Mouse (Mus musculus) thymus, adult 18-20 months (tissue): ENCODE results near the gene Cars2.
A peak's percentile ranks its signal among the peaks of the same experiment; 100 is the strongest.
"Not testable (repeated sequence)": the region's sequence is repeated elsewhere in the genome, so short reads cannot be mapped to it uniquely, and the experiment has no call there.

Experiments
- DNase-seq, 2 experiments: peaks; one replicate each; pipeline ENCODE4 v3.0.0; 2022; ENCODE audit warnings: mixed read lengths in 2 of 2

Gene Cars2

GRCm38 (mm10) chr8:11506802-11507201 is 43.8 kb downstream of the Cars2 start:
- peak; percentile 49 to 51 for DNase-seq

- no peak for DNase-seq
Observed at GRCm38 (mm10) chr8:11506074-11506473, 44.5 kb downstream of the Cars2 start.

DNA sequence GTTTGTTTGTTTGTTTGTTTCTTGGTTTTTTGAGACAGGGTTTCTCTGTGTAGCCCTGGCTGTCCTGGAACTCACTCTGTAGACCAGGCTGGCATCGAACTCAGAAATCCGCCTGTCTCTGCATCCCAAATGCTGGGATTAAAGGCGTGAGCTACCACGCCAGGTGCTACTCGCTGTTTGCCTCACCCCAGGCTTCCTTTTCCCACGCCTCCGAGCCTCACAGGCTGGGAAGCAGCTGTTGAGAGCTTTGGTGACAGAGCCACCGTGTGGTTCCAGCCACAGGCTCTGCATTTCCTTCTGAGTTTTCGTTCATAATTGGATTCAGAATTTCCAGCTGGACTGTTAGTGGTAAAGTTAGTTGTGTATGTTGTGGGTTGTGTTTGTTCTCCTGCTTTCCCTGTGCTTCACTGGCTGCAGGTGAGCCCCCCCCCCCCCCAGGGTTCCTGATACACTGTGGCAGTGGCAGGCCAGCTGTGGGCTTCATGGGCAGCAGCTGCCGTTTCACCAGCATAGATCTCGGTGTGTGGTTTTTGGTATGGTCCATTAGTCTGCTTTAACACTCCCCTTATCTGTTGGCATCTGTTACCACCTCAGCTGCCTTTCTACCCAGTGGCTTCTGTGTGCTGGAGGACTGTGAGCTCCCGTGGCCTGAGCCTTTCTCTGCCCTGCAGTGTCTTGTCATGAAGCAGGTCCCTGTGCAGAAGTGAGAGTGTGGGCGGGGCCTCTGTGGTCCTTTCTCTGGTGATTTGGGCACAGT is 46.9 kb downstream of the Cars2 start:
- no peak for DNase-seq

GRCm38 (mm10) chr8:11498786-11499485 is 51.6 kb downstream of the Cars2 start:
- DNase-seq: peak in 1 of 2 experiments; percentile 37

GRCm38 (mm10) chr8:11498281-11498680 is 52.3 kb downstream of the Cars2 start:
- no peak for DNase-seq

GRCm38 (mm10) chr8:11497017-11497990 is 53.3 kb downstream of the Cars2 start, which contains the start of gene Naxd:
Gene Naxd, plus strand, starts transcription at chr8:11497506.
- peak; percentile 80 to 83 for DNase-seq

- DNase-seq: not testable (repeated sequence)
Observed at GRCm38 (mm10) chr8:11492340-11492739, 58.2 kb downstream of the Cars2 start.

- DNase-seq: no peak
Observed at GRCm38 (mm10) chr8:11487229-11487628, 63.4 kb downstream of the Cars2 start.

DNA sequence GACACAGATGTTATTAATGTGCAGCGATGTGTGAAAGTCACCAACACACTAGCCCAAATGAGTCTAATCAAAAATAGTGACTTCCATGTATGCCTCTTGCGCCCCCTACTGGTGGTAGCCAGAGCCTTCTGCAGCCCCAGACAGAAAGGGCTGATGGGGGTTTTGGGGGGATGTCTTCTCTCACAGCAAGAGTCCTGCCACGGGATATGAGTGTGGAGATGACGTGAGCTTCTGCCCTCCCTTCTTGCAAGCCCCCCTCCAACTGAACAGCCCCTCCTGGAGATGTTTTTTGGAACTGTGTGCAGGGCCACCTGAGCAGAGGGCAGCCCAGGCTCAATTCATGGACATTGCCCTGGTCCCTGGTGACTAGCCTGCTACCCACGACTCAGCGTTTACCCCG is 64.4 kb downstream of the Cars2 start:
- DNase-seq: peak in 1 of 2 experiments; percentile 34

GRCm38 (mm10) chr8:11482537-11482936 is 68.0 kb downstream of the Cars2 start:
- no peak for DNase-seq

- no peak for DNase-seq
Observed at GRCm38 (mm10) chr8:11481876-11482275, 68.7 kb downstream of the Cars2 start.

DNA sequence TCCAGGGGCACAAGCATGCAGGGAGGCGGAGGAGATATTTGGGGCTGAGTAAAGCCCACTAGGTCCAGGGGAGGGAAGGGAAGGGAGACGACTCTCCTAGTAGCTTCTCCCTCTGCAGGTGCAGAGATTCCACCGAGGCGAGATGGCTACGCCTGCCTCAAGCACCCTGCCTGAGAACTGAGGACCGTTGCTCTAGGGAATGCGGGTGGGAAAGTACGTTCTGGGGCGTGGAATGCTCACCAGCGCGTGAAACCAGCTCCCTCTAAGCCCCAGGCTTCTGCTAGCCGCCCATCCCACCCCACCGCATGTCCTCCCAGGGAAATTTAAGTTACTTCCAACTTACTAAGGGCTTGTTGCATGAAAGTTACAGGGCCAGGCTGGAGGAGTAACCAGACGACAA is 71.0 kb downstream of the Cars2 start:
- DNase-seq: no peak

- no peak for DNase-seq
Observed at GRCm38 (mm10) chr8:11478807-11479527, 71.6 kb downstream of the Cars2 start.

DNA sequence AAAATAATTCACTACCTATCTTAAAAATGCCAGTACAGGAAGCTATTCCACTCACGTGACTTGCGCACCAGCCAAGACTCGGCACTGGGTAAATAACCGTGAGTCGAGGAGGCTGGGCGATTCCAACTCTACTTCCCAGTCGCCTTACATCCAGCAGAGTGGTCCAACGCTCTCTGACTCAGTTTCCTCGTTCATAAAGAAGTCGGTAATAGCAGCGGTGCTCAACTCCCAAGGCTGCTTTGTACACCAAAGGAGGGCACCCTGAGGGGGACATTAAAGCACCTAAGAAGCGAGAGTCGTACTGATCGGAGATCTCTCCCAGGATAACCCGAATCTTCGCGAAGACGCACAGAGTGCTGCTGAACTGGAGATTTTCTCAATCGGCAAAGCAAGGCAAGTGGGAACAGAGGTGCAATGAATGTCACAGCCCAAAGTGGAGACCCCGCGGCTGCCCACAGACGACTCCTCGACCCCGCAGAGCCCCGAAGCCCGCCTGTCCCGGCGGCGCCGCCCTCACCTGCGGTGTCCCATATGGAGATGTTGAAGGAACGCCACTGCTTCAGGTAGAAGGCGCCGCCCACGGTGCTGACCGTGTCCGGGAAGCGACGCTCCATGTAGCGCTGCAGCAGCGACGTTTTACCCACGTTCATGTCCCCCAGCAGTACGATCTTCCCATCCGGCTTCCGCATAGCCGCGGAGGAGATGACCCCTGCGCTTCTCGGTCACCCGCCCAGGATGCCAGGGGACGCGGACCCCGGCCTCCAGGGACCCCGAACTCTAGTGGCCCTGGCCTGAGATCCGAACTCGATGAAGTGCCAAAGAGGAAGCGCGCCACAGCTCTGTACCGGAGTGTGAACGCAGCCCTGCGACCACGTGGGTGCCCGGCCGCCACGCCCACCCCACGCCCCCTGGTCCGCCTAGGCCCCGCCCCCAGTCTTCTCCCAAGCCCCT is 72.5 kb downstream of the Cars2 start, which contains the start of gene Rab20:
Rab20 (minus strand) TSS at position 900 of the 951 bp plus-strand sequence.
- DNase-seq: peak in 1 of 2 experiments; percentile 21

DNA sequence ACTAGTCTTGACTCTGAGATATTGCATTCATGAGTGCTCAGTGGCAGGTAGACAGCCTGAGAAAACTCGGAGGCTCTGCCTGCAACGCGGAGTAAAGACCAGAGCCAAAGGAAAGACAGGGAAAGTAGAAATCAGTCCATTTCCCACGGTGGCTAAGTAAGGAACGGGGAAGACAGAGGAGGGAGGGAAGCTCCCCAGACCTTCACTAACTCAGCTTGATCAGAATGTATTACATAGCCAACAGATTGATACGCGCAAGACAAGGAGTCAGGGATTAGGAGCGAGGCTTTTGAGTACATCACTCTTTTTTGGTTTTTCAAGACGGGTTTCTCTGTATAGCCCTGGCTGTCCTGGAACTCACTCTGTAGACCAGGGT is 73.4 kb downstream of the Cars2 start:
- no peak for DNase-seq

DNA sequence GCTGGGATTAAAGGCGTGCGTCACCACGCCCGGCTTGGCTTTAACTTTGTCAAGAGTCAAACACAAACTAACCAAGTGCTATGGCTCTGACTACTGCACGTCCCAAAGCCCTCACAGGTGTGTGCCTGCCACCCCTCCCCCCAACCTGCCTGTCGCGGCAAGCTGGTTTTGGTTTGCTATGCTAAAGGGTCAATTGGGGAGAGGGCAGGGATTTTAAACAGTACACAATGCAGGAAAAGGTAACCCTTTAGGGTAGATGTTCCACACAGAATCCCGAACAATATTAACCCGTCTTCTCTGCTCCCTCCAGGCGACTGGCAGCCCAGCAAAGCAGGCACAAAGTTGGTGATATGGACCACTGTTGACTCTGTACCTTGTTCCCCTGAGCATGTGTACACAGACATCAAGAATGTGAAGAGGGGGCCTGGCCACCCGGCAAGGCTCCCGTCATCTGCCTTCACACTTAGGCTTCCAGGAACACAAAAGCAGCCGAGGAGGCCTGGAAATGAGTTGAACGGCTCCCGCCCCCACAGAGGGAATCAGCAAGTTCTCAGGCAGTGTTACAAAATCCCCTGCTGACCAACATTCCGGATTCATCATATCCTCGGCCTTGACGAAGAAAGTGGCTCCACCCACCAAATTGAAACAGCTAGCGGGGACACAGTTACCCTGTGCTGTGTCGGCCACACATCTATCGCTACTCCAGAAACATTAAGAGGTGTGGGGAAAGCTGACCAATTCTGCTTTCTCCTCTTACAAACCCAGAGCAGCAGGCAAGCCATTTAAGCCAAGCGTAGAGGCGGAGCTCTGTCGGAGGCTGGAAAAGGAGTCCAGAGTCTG is 74.0 kb downstream of the Cars2 start:
- no peak for DNase-seq

DNA sequence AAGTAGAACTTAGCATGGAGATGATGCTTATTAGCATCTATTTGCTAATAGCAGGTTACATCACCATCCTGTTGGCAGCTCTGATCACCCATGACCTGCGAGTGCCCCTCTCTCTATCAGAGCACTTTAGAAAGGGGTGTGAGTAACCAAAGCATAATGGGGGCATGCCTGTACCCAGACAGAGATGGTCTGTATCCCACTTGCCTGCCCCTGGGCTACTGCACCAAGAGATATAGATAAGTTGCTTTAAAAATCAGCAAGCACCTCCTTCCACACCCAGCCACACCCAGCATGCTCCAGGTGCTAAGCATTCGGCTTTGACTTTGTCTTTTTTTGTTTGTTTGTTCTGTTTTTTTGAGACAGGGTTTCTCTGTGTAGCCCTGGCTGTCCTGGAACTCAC is 74.7 kb downstream of the Cars2 start:
- no peak for DNase-seq

DNA sequence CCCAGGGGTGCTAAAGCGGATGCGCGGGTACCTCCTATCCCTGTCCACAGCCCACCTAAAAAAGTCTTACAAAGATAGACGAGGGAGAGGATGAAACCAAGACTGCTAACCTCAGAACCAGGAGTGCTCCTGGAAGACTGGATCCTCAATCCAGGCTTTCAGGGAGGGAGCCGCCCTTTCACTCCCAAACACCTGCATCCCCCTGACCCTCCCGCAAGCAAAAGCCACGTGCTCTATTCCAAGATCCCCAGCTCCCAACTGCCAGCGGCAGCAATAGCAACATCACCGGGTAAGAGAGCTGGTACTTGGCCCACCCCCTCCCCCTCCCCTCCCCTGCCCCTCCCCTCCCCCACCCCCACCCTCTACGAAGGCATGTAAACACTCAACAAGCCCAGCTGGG is 75.2 kb downstream of the Cars2 start:
- DNase-seq: no peak

DNA sequence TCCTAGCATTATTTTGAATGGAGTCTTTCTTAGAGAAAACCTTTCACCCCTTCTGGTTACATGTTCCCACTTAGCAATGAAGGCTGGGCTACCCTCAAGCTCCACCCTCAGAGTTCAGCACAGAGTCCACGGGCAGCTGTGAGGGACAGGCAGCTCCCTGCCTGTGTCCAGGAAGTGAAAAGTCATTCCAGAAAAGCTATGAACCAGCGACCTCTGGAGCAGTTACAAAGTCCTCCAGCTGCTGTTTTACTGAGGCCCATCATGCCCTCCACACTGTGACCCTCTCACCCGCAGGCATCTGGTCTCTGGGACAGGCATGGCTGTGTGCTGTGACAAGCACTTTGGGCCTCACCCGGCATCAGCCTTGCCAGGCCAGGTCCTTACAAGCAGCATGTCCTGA is 77.5 kb downstream of the Cars2 start:
- DNase-seq: no peak

DNA sequence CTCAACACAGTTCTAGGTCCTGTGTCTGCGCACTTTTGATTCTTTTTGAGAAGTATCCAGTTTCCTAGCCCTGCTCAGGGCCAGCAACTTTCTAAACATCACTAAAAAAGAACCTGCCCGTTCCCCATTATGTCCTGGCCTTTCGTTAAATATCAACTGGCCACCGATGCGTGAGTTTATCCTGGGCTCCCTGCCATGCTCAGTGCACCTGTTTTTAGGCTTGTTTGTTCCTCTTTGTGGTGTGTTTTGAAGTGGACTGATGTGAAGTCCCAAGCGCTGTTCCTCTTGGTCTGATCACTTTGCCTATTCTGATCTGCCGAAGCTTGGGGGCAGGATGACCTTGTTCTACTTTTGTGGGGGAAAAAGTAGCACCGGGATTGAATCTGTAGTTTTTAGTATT is 79.3 kb downstream of the Cars2 start:
- no peak for DNase-seq
